Mouse (Mus musculus) neural tube, embryonic 14.5 days (tissue): ENCODE measurements around the gene Eea1. TPM values are rescaled to one million over a fixed set of nuclear protein-coding genes. Genes with fewer than 3 reads are reported as not detected.

Source experiments
- ATAC-seq: fragments of 200-750 bp; cut with Nextera tagmentation; 2 replicates; pipeline ENCODE4 v1.8.0; 2017; ENCODE audit warnings: low read depth, mild to moderate bottlenecking, moderate TSS enrichment, moderate library complexity
- H3K27ac ChIP-seq: fragments of 300-500 bp; sonication (generic); 2 replicates; pipeline ENCODE4 v1.5.1; 2014; ENCODE audit warnings: low read depth, mild to moderate bottlenecking, control low read depth, low read length, moderate library complexity, mixed read lengths
- H3K27me3 ChIP-seq: fragments of 300-500 bp; sonication (generic); 2 replicates; pipeline ENCODE4 v1.6.1; 2014; ENCODE audit warnings: low read length; ENCODE audit not compliant: control insufficient read depth, insufficient read depth
- H3K36me3 ChIP-seq: fragments of 300-500 bp; sonication (generic); 2 replicates; pipeline ENCODE4 v1.6.1; 2014; ENCODE audit warnings: low read length, mixed read lengths; ENCODE audit not compliant: control insufficient read depth, insufficient read depth
- H3K4me1 ChIP-seq: fragments of 300-500 bp; sonication (generic); 2 replicates; pipeline ENCODE4 v1.6.1; 2014; ENCODE audit warnings: low read length; ENCODE audit not compliant: control insufficient read depth, insufficient read depth
- H3K4me2 ChIP-seq: fragments of 300-500 bp; sonication (generic); 2 replicates; pipeline ENCODE4 v1.6.1; 2014; ENCODE audit warnings: mild to moderate bottlenecking, low read depth, low read length, control low read depth
- H3K4me3 ChIP-seq: fragments of 300-500 bp; sonication (generic); 2 replicates; pipeline ENCODE4 v1.5.1; 2014; ENCODE audit warnings: low read depth, low read length, control low read depth, mixed read lengths
- H3K9ac ChIP-seq: fragments of 300-500 bp; sonication (generic); replicated peaks from 2 replicates; pipeline ENCODE4 v1.6.1; 2014; ENCODE audit warnings: low read depth, mild to moderate bottlenecking, control low read depth, low read length, mixed read lengths
- H3K9me3 ChIP-seq: fragments of 300-500 bp; sonication (generic); 2 replicates; pipeline ENCODE4 v1.6.1; 2016; ENCODE audit warnings: low read length; ENCODE audit not compliant: control insufficient read depth
- WGBS: fragments of 180-500 bp; shearing (Covaris S2); extraction: QIAGEN DNeasy Blood & Tissue Kit; methylation state at CpG from one replicate; pipeline ENCODE4 v1.1.7; 2014; 5-methylcytosine and 5-hydroxymethylcytosine counted together
- polyA plus RNA-seq: library from polyadenylated mRNA; unstranded; fragments of >200 nt; fragmentation: Nextera tagmentation; extraction: Ambion mirVana; gene quantifications from 2 replicates; pipeline ENCODE4 v1.2.1, GENCODE M21; 2014

Eea1 gene
- polyA plus RNA-seq, 1 experiment from 2014 or later, result 30.1 TPM

- ATAC-seq, result no peak
- no peaks in the 10 kb centered on the region for H3K9me3 ChIP-seq
- no peak overlapping the region for H3K4me2 ChIP-seq
- no peak overlapping the region for H3K9ac ChIP-seq
- H3K36me3 ChIP-seq, result peaks cover 11% of the 10 kb centered on the region; the same call in 1 of the 2 replicates
- H3K27me3 ChIP-seq, result no peaks in the 10 kb centered on the region
- WGBS, result 89% methylated on average over 2 of the region's 2 CpGs
- H3K27ac ChIP-seq, result no peak overlapping the region
- H3K4me1 ChIP-seq, result no peaks in the 10 kb centered on the region
- no peak overlapping the region for H3K4me3 ChIP-seq
These were observed 77.0 kb downstream of the Eea1 start for GRCm38 (mm10) chr10:96017418-96017817.

- Histone ChIP-seq H3K9ac (no peak overlapping the region), H3K27me3 (no peaks in the 10 kb centered on the region), H3K4me1 (no peaks in the 10 kb centered on the region), H3K4me3 (no peak overlapping the region), H3K4me2 (no peak overlapping the region), H3K36me3 (no peaks in the 10 kb centered on the region), H3K27ac (no peak overlapping the region), H3K9me3 (no peaks in the 10 kb centered on the region)
- 50% methylated on average over 10 of the region's 10 CpGs for WGBS
- ATAC-seq, result peak; percentile 88; the same call in 1 of the 2 replicates
These were observed 93.0 kb downstream of the Eea1 start for GRCm38 (mm10) chr10:96033356-96033984.

- Histone ChIP-seq H3K27me3 (no peaks in the 10 kb centered on the region), H3K9me3 (no peaks in the 10 kb centered on the region), H3K27ac (no peak overlapping the region), H3K36me3 (peaks cover 4% of the 10 kb centered on the region; the same call in 1 of the 2 replicates), H3K4me3 (no peak overlapping the region), H3K4me2 (no peak overlapping the region), H3K9ac (no peak overlapping the region), H3K4me1 (no peaks in the 10 kb centered on the region)
- 81% methylated on average over 3 of the region's 3 CpGs for WGBS
- ATAC-seq, result no peak
These were observed 93.7 kb downstream of the Eea1 start for GRCm38 (mm10) chr10:96034106-96034505.

GRCm38 (mm10) chr10:96035951-96036350, 95.5 kb downstream of the Eea1 start:
- ATAC-seq, result no peak
- H3K4me3 ChIP-seq, result no peak overlapping the region

GRCm38 (mm10) chr10:96044216-96044615, 103.8 kb downstream of the Eea1 start:
- Histone ChIP-seq H3K4me2 (no peak overlapping the region), H3K4me1 (no peaks in the 10 kb centered on the region), H3K36me3 (peaks cover 11% of the 10 kb centered on the region; the same call in 1 of the 2 replicates), H3K27me3 (no peaks in the 10 kb centered on the region), H3K9me3 (no peaks in the 10 kb centered on the region), H3K27ac (no peak overlapping the region), H3K9ac (no peak overlapping the region), H3K4me3 (no peak overlapping the region)
- WGBS, result 96% methylated on average over 2 of the region's 2 CpGs
- no peak for ATAC-seq

More at GRCm38 (mm10) chr10:96035951-96036350, 95.5 kb downstream of the Eea1 start:
- H3K9ac ChIP-seq, result no peak overlapping the region
- H3K36me3 ChIP-seq, result peaks cover 12% of the 10 kb centered on the region
- H3K4me2 ChIP-seq, result no peak overlapping the region
- H3K9me3 ChIP-seq, result no peaks in the 10 kb centered on the region
- H3K4me1 ChIP-seq, result no peaks in the 10 kb centered on the region
- H3K27ac ChIP-seq, result no peak overlapping the region
- H3K27me3 ChIP-seq, result no peaks in the 10 kb centered on the region

GRCm38 (mm10) chr10:96047960-96048536, 107.6 kb downstream of the Eea1 start:
- no peak overlapping the region for H3K4me2 ChIP-seq
- no peak overlapping the region for H3K4me3 ChIP-seq
- no peaks in the 10 kb centered on the region for H3K9me3 ChIP-seq
- H3K27ac ChIP-seq, result no peak overlapping the region
- no peak for ATAC-seq
- no peak overlapping the region for H3K9ac ChIP-seq
- H3K27me3 ChIP-seq, result no peaks in the 10 kb centered on the region
- no peaks in the 10 kb centered on the region for H3K4me1 ChIP-seq
- H3K36me3 ChIP-seq, result no peaks in the 10 kb centered on the region
- WGBS, result 46% methylated on average over 9 of the region's 9 CpGs

- ATAC-seq, result no peak
- Histone ChIP-seq H3K4me3 (no peak overlapping the region), H3K36me3 (no peaks in the 10 kb centered on the region)
These were observed 108.1 kb downstream of the Eea1 start for GRCm38 (mm10) chr10:96048550-96048949.

GRCm38 (mm10) chr10:96067347-96067746, 126.9 kb downstream of the Eea1 start:
- Histone ChIP-seq H3K27me3 (no peaks in the 10 kb centered on the region), H3K4me1 (no peaks in the 10 kb centered on the region), H3K27ac (no peak overlapping the region), H3K4me2 (no peak overlapping the region), H3K9me3 (no peaks in the 10 kb centered on the region), H3K36me3 (no peaks in the 10 kb centered on the region), H3K9ac (no peak overlapping the region), H3K4me3 (no peak overlapping the region)
- 58% methylated on average over 3 of the region's 3 CpGs for WGBS
- ATAC-seq, result no peak

More at GRCm38 (mm10) chr10:96048550-96048949, 108.1 kb downstream of the Eea1 start:
- H3K9ac ChIP-seq, result no peak overlapping the region
- 90% methylated on average over 3 of the region's 3 CpGs for WGBS
- H3K27me3 ChIP-seq, result no peaks in the 10 kb centered on the region
- H3K9me3 ChIP-seq, result no peaks in the 10 kb centered on the region
- no peak overlapping the region for H3K4me2 ChIP-seq
- H3K4me1 ChIP-seq, result no peaks in the 10 kb centered on the region
- no peak overlapping the region for H3K27ac ChIP-seq

GRCm38 (mm10) chr10:96074386-96074785, 133.9 kb downstream of the Eea1 start:
- Histone ChIP-seq H3K4me1 (0 out of 2 replicates have a peak, but pooled peaks cover 2% of the 10 kb centered on the region), H3K27me3 (no peaks in the 10 kb centered on the region), H3K9ac (no peak overlapping the region), H3K27ac (no peak overlapping the region), H3K36me3 (no peaks in the 10 kb centered on the region), H3K4me3 (no peak overlapping the region), H3K4me2 (no peak overlapping the region), H3K9me3 (no peaks in the 10 kb centered on the region)
- no peak for ATAC-seq
- WGBS, result 92% methylated on average over 7 of the region's 7 CpGs
